Mouse (Mus musculus) intestine, embryonic 14.5 days (tissue): Measurements from ENCODE around the gene Tfap2a. TPM values are rescaled to one million over a fixed set of nuclear protein-coding genes. Genes with fewer than 3 reads are reported as not detected.

ENCODE experiments used
- ATAC-seq: fragments of 200-750 bp; cut with Nextera tagmentation; replicated peaks from 2 replicates; pipeline ENCODE4 v1.8.0; 2017; ENCODE audit warnings: low read depth, moderate number of reproducible peaks, moderate TSS enrichment, moderate library complexity; ENCODE audit not compliant: low FRiP score, low TSS enrichment
- DNase-seq: peaks from one replicate; pipeline ENCODE4 v3.0.0-alpha.2; 2018; ENCODE audit warnings: low spot score
- H3K27ac ChIP-seq: fragments of 300-500 bp; sonication (generic); 2 replicates; pipeline ENCODE4 v1.5.1; 2014; ENCODE audit warnings: low read depth, mild to moderate bottlenecking, control low read depth
- H3K27me3 ChIP-seq: fragments of 300-500 bp; sonication (generic); replicated peaks from 2 replicates; pipeline ENCODE4 v1.6.1; 2014; ENCODE audit warnings: low read length, control low read depth; ENCODE audit not compliant: control insufficient read depth, insufficient read depth
- H3K36me3 ChIP-seq: fragments of 300-500 bp; sonication (generic); 2 replicates; pipeline ENCODE4 v1.6.1; 2014; ENCODE audit warnings: low read length, control low read depth; ENCODE audit not compliant: control insufficient read depth, insufficient read depth
- H3K4me1 ChIP-seq: fragments of 300-500 bp; sonication (generic); replicated peaks from 2 replicates; pipeline ENCODE4 v1.6.1; 2014; ENCODE audit warnings: low read length, control low read depth, mixed read lengths; ENCODE audit not compliant: control insufficient read depth, insufficient read depth
- H3K4me2 ChIP-seq: fragments of 300-500 bp; sonication (generic); 2 replicates; pipeline ENCODE4 v1.6.1; 2014; ENCODE audit warnings: low read length
- H3K4me3 ChIP-seq: fragments of 300-500 bp; sonication (generic); 2 replicates; pipeline ENCODE4 v1.5.1; 2014; ENCODE audit warnings: low read depth, low read length, control low read depth, mixed read lengths
- H3K9ac ChIP-seq: fragments of 300-500 bp; sonication (generic); 2 replicates; pipeline ENCODE4 v1.6.1; 2014; ENCODE audit warnings: mild to moderate bottlenecking, low read length
- H3K9me3 ChIP-seq: fragments of 300-500 bp; sonication (generic); 2 replicates; pipeline ENCODE4 v1.6.1; 2016; ENCODE audit warnings: low read length, control low read depth; ENCODE audit not compliant: control insufficient read depth
- WGBS: fragments of 180-500 bp; shearing (Covaris S2); extraction: QIAGEN DNeasy Blood & Tissue Kit; methylation state at CpG from one replicate; pipeline ENCODE4 v1.1.7; 2014; 5-methylcytosine and 5-hydroxymethylcytosine counted together
- polyA plus RNA-seq: library from polyadenylated mRNA; unstranded; fragments of >200 nt; fragmentation: Nextera tagmentation; extraction: Ambion mirVana; gene quantifications from 2 replicates; pipeline ENCODE4 v1.2.1, GENCODE M21; 2014

The Tfap2a gene
- polyA plus RNA-seq, 1 experiment from 2014 or later: 0.31 TPM

DNA sequence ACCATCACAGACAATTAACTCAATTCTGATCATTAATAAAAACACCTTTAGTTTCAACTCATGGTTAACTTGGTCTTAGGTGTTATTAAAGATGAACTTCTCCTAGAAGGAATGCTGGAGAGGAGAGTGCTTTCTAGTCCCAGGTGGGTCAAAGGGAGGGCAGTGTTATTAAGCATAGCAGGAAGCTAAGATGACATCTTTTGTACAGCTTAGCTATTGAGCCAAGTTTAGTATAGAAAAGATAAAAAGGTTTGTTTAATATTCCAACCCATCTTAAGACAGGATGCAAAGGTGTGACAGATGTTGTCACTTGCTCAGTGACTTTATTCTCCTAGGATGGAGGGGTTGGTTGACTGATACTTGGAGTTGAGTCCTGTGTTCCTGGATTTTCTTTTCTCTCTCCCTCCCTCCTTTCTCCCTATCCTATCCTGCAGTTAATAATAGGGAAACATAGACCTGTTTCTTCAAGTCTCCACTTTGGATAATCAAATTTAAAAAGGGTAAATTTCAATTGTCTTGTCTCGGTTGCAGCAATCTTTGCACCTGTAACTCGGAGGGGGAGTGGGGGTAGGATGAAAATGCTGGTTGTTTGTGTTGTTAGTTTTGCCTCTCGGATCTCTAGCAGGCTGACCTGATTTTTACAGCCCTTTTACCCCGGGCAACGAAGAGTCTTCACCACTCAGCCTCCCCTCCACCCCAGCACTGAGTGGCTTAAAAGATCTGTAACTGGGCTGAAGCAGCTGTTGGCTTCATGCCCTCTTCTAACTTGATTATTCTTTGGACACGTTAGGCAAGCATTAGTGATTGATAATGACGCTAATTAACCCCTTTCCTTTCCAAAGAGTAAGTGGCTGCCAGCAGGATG is 26.3 kb downstream of the Tfap2a start:
- no peaks in the 10 kb centered on the region for H3K4me1 ChIP-seq
- H3K9me3 ChIP-seq: no peaks in the 10 kb centered on the region
- WGBS: under 1% methylated on average over 7 of the region's 7 CpGs
- no peak overlapping the region for H3K9ac ChIP-seq
- DNase-seq: no peak
- no peaks in the 10 kb centered on the region for H3K36me3 ChIP-seq
- no peak overlapping the region for H3K27ac ChIP-seq
- H3K27me3 ChIP-seq: peaks cover 100% of the 10 kb centered on the region
- H3K4me3 ChIP-seq: no peak overlapping the region
- ATAC-seq: no peak
- H3K4me2 ChIP-seq: no peak overlapping the region

DNA sequence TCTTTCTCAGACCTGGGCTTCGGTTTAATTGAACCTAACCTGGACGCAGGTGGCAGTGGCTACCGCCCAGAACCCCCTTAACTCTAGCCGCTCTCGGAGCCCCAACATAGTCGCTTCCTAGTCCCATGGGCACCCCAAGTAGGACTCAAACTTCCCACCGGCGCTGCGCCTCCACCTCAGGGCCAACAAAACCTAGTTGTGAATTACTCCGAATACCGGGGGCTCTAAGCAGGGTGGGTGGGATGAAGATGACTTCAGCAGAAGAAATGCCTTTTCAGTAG is 28.2 kb downstream of the Tfap2a start:
- no peaks in the 10 kb centered on the region for H3K36me3 ChIP-seq
- H3K4me3 ChIP-seq: no peak overlapping the region
- no peak for DNase-seq
- H3K9me3 ChIP-seq: no peaks in the 10 kb centered on the region
- H3K9ac ChIP-seq: no peak overlapping the region
- H3K4me2 ChIP-seq: no peak overlapping the region
- WGBS: under 1% methylated on average over 11 of the region's 11 CpGs
- no peak overlapping the region for H3K27ac ChIP-seq
- peaks cover 100% of the 10 kb centered on the region for H3K27me3 ChIP-seq
- no peaks in the 10 kb centered on the region for H3K4me1 ChIP-seq
- ATAC-seq: no peak

DNA sequence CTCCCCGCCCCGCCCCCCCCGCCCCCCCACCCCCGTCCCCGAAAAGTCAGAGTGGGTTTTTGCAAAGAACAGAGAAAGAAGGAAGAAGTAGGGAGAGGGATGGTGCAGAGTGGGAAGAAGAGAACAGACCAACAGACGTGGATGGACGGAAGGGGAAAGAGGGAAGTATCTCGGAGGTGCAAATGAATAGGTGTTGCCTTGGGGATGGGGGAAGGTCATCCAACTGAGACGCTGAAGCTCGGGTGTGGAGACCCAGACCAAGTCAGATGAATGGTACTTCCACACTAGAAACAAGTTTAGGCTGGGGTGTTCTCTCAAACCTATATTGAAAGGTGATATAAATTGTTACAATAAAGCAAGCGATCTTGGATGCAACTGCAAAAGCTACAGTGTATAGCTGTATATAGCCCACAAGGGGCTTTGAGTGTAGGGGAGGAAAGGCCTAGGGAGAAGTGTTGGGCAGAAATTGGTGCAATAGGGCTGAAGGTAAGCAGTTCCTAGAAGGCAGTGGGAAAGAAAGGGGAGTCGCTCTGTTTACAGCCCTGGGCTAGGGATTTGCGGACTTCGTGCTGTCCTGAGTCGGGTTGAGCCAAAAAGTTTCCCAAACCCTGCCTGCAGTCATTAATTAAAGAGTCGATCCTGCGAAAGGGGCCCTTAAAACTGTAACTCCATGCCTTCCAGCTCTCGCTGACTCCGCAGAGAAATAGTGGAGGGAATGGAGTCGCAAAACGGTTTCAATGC is 28.7 kb downstream of the Tfap2a start:
- no peak overlapping the region for H3K4me3 ChIP-seq
- DNase-seq: no peak
- no peaks in the 10 kb centered on the region for H3K4me1 ChIP-seq
- no peaks in the 10 kb centered on the region for H3K9me3 ChIP-seq
- H3K27me3 ChIP-seq: peaks cover 100% of the 10 kb centered on the region
- no peak overlapping the region for H3K27ac ChIP-seq
- H3K4me2 ChIP-seq: no peak overlapping the region
- no peak overlapping the region for H3K9ac ChIP-seq
- no peaks in the 10 kb centered on the region for H3K36me3 ChIP-seq
- 1% methylated on average over 21 of the region's 21 CpGs for WGBS
- ATAC-seq: no peak

GRCm38 (mm10) chr13:40708913-40709312 is 29.3 kb downstream of the Tfap2a start:
- Histone ChIP-seq H3K27me3 (peaks cover 100% of the 10 kb centered on the region), H3K36me3 (no peaks in the 10 kb centered on the region), H3K27ac (no peak overlapping the region), H3K4me1 (0 out of 2 replicates have a peak, but pooled peaks cover 1% of the 10 kb centered on the region), H3K4me3 (no peak overlapping the region), H3K4me2 (no peak overlapping the region), H3K9me3 (no peaks in the 10 kb centered on the region), H3K9ac (no peak overlapping the region)
- no peak for ATAC-seq
- no peak for DNase-seq
- WGBS: under 1% methylated on average over 26 of the region's 26 CpGs

DNA sequence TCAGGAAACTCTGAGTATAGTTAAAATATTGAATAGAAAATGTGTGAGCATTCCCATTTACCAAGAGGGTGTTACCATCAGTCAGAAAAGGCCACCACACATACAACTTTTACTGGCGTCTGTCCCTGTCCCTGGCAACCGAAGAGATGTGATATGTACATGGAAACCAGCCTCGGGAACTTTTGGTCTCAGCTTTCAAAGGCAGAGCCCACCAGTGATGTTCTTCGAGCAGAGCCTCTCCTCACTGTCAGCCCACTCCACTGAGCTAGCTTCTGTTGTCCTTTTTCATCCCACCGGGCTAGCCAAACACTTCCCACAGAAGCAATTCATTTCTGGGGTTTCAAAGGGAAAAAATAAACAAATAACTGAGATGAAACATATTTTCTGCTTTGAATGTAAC is 29.9 kb downstream of the Tfap2a start:
- WGBS: 2% methylated on average over 5 of the region's 5 CpGs
- Histone ChIP-seq H3K4me2 (no peak overlapping the region), H3K4me3 (no peak overlapping the region), H3K27me3 (peaks cover 100% of the 10 kb centered on the region), H3K36me3 (no peaks in the 10 kb centered on the region), H3K9me3 (no peaks in the 10 kb centered on the region), H3K4me1 (0 out of 2 replicates have a peak, but pooled peaks cover 4% of the 10 kb centered on the region), H3K27ac (no peak overlapping the region), H3K9ac (no peak overlapping the region)
- ATAC-seq (no peak), DNase-seq (no peak)

GRCm38 (mm10) chr13:40707646-40708045 is 30.5 kb downstream of the Tfap2a start:
- H3K36me3 ChIP-seq: no peaks in the 10 kb centered on the region
- 3% methylated on average over 3 of the region's 3 CpGs for WGBS
- DNase-seq (no peak), ATAC-seq (no peak)
- no peak overlapping the region for H3K4me2 ChIP-seq
- no peak overlapping the region for H3K9ac ChIP-seq
- H3K4me1 ChIP-seq: 0 out of 2 replicates have a peak, but pooled peaks cover 4% of the 10 kb centered on the region
- peaks cover 100% of the 10 kb centered on the region for H3K27me3 ChIP-seq
- no peak overlapping the region for H3K27ac ChIP-seq
- no peak overlapping the region for H3K4me3 ChIP-seq
- H3K9me3 ChIP-seq: no peaks in the 10 kb centered on the region

DNA sequence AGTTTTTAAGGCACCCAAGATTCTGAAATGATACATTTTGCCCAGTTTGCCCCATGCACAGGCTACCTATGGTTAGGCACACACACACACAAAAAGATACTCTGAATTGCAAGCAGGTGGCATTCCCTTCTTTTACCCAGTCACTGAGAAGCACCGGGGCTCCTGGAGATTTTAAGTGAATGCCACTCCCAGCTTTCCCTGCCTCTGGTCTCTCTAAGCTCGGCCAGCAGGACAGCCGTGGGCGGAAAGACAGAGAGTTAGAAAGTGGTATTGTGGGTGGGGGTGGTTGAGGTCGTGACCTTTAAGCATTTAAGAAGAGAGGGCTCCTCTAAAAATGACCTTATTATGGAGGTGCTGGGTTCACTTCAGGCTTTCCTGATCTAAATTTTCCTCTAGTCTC is 31.6 kb downstream of the Tfap2a start:
- Histone ChIP-seq H3K4me1 (0 out of 2 replicates have a peak, but pooled peaks cover 4% of the 10 kb centered on the region), H3K9ac (no peak overlapping the region), H3K4me2 (no peak overlapping the region), H3K4me3 (no peak overlapping the region), H3K36me3 (no peaks in the 10 kb centered on the region), H3K27ac (no peak overlapping the region), H3K27me3 (peaks cover 100% of the 10 kb centered on the region), H3K9me3 (no peaks in the 10 kb centered on the region)
- no peak for ATAC-seq
- DNase-seq: no peak
- 4% methylated on average over 5 of the region's 5 CpGs for WGBS

DNA sequence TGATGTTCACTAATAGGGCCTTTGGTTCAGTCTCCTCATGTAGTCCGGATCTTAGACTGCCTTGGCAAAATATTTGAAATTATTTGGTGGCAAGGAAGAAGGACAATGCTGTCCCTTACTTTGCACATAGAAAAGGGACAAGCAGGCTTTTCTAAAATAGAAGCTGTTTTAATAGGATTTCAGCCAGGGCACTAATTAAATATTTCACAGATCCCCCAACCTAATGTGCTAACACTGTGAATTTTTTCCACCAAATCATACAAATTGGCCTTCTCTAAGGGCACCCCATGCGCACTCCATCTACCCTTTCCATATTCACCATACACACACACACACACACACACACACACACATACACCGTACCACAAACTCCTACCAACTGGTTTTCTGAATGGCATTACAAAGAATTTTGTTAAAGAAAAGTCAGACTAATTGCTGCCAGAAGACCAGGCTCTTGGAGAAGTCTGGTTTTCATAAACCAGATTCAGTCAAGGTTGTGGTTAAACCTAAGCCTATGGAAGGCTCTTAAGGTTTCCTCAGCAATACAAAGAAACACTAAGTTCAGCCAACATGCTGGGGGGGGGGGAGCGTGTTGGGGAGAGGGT is 32.3 kb downstream of the Tfap2a start:
- Histone ChIP-seq H3K9me3 (no peaks in the 10 kb centered on the region), H3K27ac (no peak overlapping the region), H3K4me1 (0 out of 2 replicates have a peak, but pooled peaks cover 4% of the 10 kb centered on the region), H3K4me3 (no peak overlapping the region), H3K36me3 (no peaks in the 10 kb centered on the region), H3K9ac (no peak overlapping the region), H3K27me3 (peaks cover 100% of the 10 kb centered on the region), H3K4me2 (no peak overlapping the region)
- 12% methylated on average over 4 of the region's 4 CpGs for WGBS
- ATAC-seq (no peak), DNase-seq (no peak)
